Mouse (Mus musculus): ENCODE data around the gene Pfn1. TPM values are rescaled to one million over a fixed set of nuclear protein-coding genes. Genes with fewer than 3 reads are reported as not detected.

The Pfn1 gene
- polyA plus RNA-seq, 1 experiment, result 113 TPM

DNA sequence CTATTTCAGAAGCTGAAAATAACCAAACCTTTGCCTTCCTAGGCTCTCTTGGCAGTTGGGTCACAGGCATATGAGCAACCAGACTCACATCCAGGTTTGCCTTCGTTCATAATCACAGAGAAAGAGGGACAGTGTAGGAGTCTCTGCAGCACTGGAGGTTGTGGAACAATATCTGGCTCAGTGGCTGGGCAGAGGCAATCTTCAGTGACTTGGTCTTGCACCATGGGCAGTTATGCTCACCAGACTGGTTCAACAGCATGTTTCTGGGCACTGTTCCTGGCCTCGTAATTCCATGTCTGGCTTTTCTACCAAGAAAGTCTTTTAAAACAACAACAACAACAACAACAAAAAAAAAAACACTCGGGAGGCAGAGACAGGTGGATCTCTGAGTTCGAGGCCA is 18.8 kb downstream of the Pfn1 start:
- H3K4me1 ChIP-seq (ENCODE audit: control insufficient read depth, insufficient read depth, low read length), result no peaks in the 10 kb centered on the region
- TF ChIP-seq POLR2A (IDR thresholded peaks at IDR 0.05; ENCODE audit: control insufficient read depth, low read depth, low read length) (no peak), CTCF (IDR thresholded peaks at IDR 0.05; ENCODE audit: control insufficient read depth, insufficient read depth, insufficient replicate concordance, low read depth, low read length) (no peak)
- no peaks in the 10 kb centered on the region for H3K27me3 ChIP-seq (ENCODE audit: control insufficient read depth, insufficient read depth, low read length)
- no peaks in the 10 kb centered on the region for H3K36me3 ChIP-seq (ENCODE audit: control insufficient read depth, insufficient read depth, low read length)
- no peak overlapping the region for H3K27ac ChIP-seq (ENCODE audit: control insufficient read depth, insufficient read depth, low read depth, low read length)
- no peak overlapping the region for H3K4me3 ChIP-seq (ENCODE audit: control insufficient read depth, low read depth, low read length)

DNA sequence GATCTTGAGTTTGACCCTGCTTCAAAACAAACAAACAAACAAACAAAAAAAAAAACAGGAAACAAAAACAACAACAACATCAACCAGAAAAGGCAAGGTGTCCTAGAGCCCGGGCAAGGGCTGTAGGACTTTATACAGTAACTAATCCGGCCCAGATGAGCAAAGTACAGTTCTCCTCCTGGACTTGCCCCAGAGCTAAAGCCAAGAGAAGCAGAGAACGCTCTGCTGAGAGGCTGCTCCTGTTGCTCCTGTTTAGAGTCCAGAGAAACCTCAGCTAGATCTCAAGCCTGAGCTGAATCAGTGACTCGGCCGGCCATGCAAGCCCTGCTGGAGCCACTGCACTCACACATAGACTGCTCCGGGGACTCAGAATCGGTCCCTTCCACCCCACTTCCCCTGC is 24.3 kb downstream of the Pfn1 start:
- Histone ChIP-seq H3K36me3 (ENCODE audit: control insufficient read depth, insufficient read depth, low read length) (no peaks in the 10 kb centered on the region), H3K4me3 (ENCODE audit: control insufficient read depth, low read depth, low read length) (no peak overlapping the region), H3K27me3 (ENCODE audit: control insufficient read depth, insufficient read depth, low read length) (no peaks in the 10 kb centered on the region), H3K27ac (ENCODE audit: control insufficient read depth, insufficient read depth, low read depth, low read length) (no peak overlapping the region), H3K4me1 (ENCODE audit: control insufficient read depth, insufficient read depth, low read length) (no peaks in the 10 kb centered on the region)
- TF ChIP-seq POLR2A (IDR thresholded peaks at IDR 0.05; ENCODE audit: control insufficient read depth, low read depth, low read length) (no peak), CTCF (IDR thresholded peaks at IDR 0.05; ENCODE audit: control insufficient read depth, insufficient read depth, insufficient replicate concordance, low read depth, low read length) (no peak)

DNA sequence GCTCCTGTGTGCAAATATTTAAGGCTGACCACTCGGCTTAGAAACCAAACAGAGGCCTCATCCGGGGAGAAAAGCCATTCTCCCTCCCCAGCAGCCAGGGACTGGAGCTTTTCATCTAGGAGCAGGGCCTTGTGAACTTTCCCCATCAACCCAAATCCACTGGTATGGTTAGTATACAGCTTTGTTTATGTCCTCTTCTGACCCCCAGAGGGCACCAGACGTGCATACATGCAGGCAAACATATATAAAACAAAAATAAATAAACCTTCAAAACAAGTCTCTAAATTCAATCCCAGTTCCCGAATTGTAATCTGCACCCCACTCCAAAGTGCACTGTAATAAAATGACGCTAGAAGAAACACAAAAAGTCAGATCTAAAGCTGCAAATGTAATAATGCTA is 24.9 kb downstream of the Pfn1 start:
- H3K4me1 ChIP-seq (ENCODE audit: control insufficient read depth, insufficient read depth, low read length), result no peaks in the 10 kb centered on the region
- H3K27me3 ChIP-seq (ENCODE audit: control insufficient read depth, insufficient read depth, low read length), result no peaks in the 10 kb centered on the region
- TF ChIP-seq POLR2A (IDR thresholded peaks at IDR 0.05; ENCODE audit: control insufficient read depth, low read depth, low read length) (no peak), CTCF (IDR thresholded peaks at IDR 0.05; ENCODE audit: control insufficient read depth, insufficient read depth, insufficient replicate concordance, low read depth, low read length) (no peak)
- H3K4me3 ChIP-seq (ENCODE audit: control insufficient read depth, low read depth, low read length), result no peak overlapping the region
- H3K27ac ChIP-seq (ENCODE audit: control insufficient read depth, insufficient read depth, low read depth, low read length), result no peak overlapping the region
- H3K36me3 ChIP-seq (ENCODE audit: control insufficient read depth, insufficient read depth, low read length), result no peaks in the 10 kb centered on the region

DNA sequence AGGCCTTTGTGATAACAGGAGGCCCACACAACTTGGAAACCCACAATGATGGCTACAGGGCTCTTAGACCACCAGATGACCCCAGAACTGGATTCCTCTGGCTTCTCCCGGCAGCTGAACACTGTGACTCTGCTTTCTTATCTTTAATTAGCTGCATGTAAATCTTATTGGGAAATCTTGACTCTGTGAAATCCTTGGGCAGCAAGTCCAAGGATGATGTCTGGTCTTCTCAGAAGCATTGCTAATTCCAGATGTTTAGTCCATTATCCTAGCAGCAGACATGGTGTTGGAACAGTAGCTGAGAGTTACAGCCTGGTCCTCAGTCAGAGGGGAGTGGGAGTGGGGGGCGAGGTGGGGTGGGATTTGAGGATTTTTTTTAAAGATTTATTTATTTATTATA is 26.0 kb downstream of the Pfn1 start:
- Histone ChIP-seq H3K27ac (ENCODE audit: control insufficient read depth, insufficient read depth, low read depth, low read length) (no peak overlapping the region), H3K4me1 (ENCODE audit: control insufficient read depth, insufficient read depth, low read length) (no peaks in the 10 kb centered on the region), H3K36me3 (ENCODE audit: control insufficient read depth, insufficient read depth, low read length) (no peaks in the 10 kb centered on the region), H3K4me3 (ENCODE audit: control insufficient read depth, low read depth, low read length) (no peak overlapping the region), H3K27me3 (ENCODE audit: control insufficient read depth, insufficient read depth, low read length) (no peaks in the 10 kb centered on the region)
- TF ChIP-seq CTCF (IDR thresholded peaks at IDR 0.05; ENCODE audit: control insufficient read depth, insufficient read depth, insufficient replicate concordance, low read depth, low read length), result no peak
- no peak for TF ChIP-seq POLR2A (IDR thresholded peaks at IDR 0.05; ENCODE audit: control insufficient read depth, low read depth, low read length)

DNA sequence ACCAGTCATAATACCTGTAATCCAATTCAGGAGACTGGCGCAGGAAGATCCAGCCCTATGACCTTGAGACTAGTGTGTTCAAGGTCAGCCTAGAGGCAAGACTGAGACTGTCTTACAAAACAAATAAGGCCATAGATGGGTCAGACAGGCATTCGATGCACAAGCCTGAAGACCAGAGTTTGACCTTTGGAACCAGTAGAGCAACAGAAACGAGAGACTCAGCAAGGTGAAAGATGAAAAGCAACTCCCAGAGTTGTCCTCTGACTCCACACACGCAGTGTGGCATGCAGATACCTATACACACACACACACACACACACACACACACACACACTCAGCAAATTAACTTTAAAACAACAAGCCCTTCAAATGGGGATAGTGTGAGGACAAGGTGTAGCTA is 27.6 kb downstream of the Pfn1 start:
- Histone ChIP-seq H3K27ac (ENCODE audit: control insufficient read depth, insufficient read depth, low read depth, low read length) (no peak overlapping the region), H3K27me3 (ENCODE audit: control insufficient read depth, insufficient read depth, low read length) (no peaks in the 10 kb centered on the region), H3K36me3 (ENCODE audit: control insufficient read depth, insufficient read depth, low read length) (no peaks in the 10 kb centered on the region), H3K4me1 (ENCODE audit: control insufficient read depth, insufficient read depth, low read length) (no peaks in the 10 kb centered on the region), H3K4me3 (ENCODE audit: control insufficient read depth, low read depth, low read length) (no peak overlapping the region)
- TF ChIP-seq POLR2A (IDR thresholded peaks at IDR 0.05; ENCODE audit: control insufficient read depth, low read depth, low read length) (no peak), CTCF (IDR thresholded peaks at IDR 0.05; ENCODE audit: control insufficient read depth, insufficient read depth, insufficient replicate concordance, low read depth, low read length) (no peak)

DNA sequence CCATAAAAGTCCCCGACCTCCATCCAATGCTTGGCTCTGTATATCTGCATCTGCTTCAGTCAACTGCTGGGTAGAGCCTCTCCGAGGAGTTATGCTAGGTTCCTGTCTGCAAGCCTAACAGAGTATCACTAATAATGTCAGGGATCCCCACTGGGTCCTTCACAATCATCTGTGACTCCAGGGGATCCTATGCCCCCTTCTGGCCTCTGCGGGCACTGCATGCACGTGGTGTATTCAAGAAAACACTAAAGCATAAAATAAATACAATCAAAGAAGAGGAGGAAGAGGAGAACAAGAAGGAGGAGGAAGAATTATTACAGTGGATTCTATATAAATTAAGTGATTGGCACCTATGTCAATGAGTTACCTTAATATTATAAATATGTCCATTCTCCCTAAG is 29.0 kb downstream of the Pfn1 start:
- H3K36me3 ChIP-seq (ENCODE audit: control insufficient read depth, insufficient read depth, low read length), result no peaks in the 10 kb centered on the region
- TF ChIP-seq CTCF (IDR thresholded peaks at IDR 0.05; ENCODE audit: control insufficient read depth, insufficient read depth, insufficient replicate concordance, low read depth, low read length), result peak; percentile 37; the same call in 1 of the 2 replicates
- no peak for TF ChIP-seq POLR2A (IDR thresholded peaks at IDR 0.05; ENCODE audit: control insufficient read depth, low read depth, low read length)
- H3K27ac ChIP-seq (ENCODE audit: control insufficient read depth, insufficient read depth, low read depth, low read length), result no peak overlapping the region
- no peaks in the 10 kb centered on the region for H3K27me3 ChIP-seq (ENCODE audit: control insufficient read depth, insufficient read depth, low read length)
- no peak overlapping the region for H3K4me3 ChIP-seq (ENCODE audit: control insufficient read depth, low read depth, low read length)
- no peaks in the 10 kb centered on the region for H3K4me1 ChIP-seq (ENCODE audit: control insufficient read depth, insufficient read depth, low read length)

DNA sequence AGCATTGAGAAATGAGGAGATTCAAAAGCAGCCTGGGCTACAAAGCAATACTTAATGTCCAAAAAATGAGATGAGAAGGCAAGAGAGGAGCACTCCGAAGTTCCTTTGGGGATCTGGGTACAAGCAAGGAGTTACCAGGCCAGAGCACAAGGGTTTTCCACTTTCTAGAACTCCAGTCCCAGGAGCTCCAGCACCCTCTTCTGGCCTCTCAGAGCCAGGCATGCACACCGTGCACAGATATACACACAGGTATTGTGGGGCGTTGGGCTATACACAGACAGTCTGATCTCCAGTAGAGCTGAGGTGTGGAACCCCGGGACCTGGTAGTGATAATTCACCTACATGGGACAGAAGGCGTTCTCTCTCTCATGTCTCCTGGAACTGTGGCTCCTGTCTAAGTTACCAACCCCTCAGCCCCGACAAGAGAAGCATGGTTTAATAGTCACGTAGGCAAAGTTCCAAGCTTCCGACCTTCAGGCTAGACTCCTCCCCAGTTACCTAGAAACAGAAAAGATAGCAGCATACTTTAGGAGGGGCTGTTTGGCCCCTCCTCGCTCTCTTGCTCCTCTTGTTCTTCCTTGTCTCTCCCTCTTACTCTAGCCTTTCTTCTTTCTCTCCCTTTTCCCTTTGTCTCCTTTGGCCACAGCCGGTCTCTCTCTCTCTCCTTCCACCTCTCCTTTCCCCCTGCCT is 31.2 kb downstream of the Pfn1 start:
- Histone ChIP-seq H3K4me1 (ENCODE audit: control insufficient read depth, insufficient read depth, low read length) (no peaks in the 10 kb centered on the region), H3K27ac (ENCODE audit: control insufficient read depth, insufficient read depth, low read depth, low read length) (no peak overlapping the region), H3K4me3 (ENCODE audit: control insufficient read depth, low read depth, low read length) (no peak overlapping the region), H3K36me3 (ENCODE audit: control insufficient read depth, insufficient read depth, low read length) (no peaks in the 10 kb centered on the region), H3K27me3 (ENCODE audit: control insufficient read depth, insufficient read depth, low read length) (no peaks in the 10 kb centered on the region)
- TF ChIP-seq CTCF (IDR thresholded peaks at IDR 0.05; ENCODE audit: control insufficient read depth, insufficient read depth, insufficient replicate concordance, low read depth, low read length), result peak; percentile 9; the same call in 1 of the 2 replicates
- TF ChIP-seq POLR2A (IDR thresholded peaks at IDR 0.05; ENCODE audit: control insufficient read depth, low read depth, low read length), result no peak
